Mouse (Mus musculus) brain, adult 2 months (tissue): ENCODE measurements at regions not wholly inside any gene's neighbourhood (a gene's known extent, or its start where the extent isn't known, plus 50 kb on each side); places are given as distances from the start of the nearest gene placed in this dataset.

Source experiments
- DNase-seq: peaks from one replicate; pipeline ENCODE4 v3.0.0; 2011; ENCODE audit warnings: low read depth, low spot score

DNA sequence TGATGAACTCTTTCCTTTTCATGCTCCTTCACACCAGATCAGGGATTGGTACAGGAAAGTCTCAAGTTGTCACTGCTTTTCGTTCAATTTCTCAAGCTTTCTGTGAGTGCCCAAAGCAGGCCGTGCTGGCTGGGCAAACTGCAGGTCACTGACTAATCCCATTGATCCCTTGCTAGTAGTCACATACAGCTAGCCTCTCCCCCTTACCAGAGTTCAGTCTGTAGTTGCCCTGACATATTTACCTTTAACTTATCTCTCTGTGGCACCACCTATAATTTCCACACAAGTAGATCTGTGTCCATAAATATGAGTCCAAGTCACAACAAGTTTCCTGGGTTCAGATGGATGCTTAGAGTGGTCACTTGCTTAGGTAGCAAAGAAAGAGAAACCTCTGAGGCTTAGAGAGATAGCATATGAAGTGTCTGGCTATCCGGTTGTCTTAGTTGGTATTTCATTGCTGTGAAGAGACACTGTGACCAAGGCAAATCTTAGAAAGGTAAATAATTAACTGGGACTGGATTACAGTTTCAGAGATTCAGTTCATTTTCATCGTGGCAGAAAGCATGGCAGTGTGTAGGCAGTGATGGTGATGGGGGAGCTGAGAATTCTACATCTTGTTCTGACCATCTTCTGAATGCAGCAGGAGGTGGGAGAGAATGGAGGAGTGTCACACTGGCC, 362.8 kb upstream of the Pcsk5 start:
- DNase-seq = no peak

DNA sequence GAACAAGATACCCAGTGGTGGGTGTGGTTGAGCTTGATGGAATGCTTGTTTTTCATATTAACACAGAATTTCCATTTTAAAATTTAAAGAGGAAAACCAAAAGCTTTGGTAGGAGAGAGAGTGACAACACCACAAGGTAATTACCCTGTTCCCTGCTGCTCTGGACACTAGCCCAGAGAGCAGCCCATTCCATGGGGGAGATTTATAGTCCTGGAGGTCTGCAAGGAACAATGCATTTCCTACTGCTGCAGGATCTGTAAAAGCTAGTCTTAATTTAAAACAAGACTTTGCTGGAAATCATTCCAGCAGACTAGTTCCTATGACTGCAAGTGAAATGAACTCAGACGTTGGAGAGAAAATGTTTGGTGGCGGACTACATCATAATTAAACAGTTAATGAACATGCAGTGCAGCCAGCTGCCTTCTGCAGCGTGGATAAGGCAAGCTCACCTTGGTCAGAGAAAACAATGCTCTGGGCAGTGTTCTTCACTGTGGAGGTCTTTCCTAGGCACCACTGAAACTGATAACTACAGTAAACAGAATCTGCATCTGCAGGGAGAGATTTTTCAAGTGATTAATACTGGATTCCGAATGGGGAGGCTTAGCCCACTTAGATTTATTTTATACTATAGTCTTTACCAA, 351.8 kb upstream of the Pcsk5 start:
- DNase-seq = peak; percentile 9

DNA sequence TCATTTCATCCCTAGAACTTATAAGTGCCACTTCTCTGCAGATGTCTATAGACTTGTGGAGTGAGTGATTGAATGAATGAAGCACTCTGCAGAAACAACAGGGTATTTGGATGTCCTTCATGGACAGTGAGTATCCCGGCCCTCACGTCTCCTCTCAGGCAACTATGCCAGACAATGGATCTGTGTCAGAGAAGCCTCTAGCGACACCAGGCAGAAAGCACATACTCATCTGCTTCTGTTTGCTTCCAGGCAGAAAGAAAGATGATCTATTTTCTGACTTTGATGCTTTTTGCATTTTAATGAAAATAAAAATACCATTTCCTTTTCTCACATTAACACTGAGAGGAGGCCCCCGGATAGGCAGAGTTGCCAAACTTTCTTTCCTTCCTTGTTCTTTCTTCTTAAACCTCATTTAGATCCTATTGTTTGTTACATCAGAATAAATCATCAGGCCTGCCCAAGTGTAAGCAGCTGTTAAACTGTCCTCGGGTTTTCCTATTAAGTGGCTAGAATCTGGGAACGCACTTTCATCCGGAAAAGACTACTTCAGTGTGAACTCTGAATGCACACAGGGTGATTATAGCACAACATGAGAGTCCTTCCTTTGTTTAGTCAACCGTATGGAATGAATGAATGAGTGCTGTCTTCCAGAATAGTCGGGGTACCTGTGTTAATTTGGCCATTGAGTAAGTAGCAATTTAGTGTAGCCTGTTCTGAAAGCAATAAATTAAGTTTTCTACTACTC, 350.9 kb upstream of the Pcsk5 start:
- peak; percentile 53 for DNase-seq

DNA sequence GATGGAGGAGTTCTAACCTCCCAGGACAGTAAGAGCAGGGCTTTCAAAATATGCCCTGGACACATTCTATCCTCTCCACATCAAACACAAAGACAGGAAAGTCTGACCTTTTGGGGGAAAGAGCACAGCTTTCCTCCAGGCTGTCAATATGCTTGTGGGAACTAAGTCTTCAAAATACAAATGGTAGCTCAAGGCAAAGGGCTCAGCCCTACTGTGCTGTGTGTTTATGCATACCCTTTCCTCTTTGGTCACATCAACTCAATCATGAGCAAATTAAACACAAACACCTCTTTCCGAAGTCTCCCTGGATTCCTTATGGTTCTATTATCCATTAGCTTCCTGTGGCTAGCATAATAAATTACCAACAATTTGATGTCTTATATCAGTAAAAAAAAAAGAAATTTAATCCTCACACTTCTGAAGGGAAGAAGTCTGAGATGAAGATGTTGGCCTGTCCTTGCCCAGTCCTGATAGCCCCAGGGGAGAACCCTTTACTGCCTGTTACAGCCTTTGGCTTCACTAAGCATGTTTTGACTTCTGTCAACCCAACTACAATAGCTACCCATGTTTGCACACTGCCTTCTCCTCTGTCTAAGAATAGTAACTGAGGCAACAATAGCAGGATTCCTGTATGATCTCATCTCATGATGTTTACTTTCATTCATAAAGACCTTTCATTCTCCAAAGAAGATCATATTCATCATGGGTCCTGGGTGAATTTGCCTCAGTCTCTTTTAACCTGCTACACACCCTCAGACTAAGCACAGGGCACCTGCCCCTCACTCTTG, 348.5 kb upstream of the Pcsk5 start:
- no peak for DNase-seq

GRCm38 (mm10) chr19:18185211-18185610, 347.8 kb upstream of the Pcsk5 start:
- no peak for DNase-seq

DNA sequence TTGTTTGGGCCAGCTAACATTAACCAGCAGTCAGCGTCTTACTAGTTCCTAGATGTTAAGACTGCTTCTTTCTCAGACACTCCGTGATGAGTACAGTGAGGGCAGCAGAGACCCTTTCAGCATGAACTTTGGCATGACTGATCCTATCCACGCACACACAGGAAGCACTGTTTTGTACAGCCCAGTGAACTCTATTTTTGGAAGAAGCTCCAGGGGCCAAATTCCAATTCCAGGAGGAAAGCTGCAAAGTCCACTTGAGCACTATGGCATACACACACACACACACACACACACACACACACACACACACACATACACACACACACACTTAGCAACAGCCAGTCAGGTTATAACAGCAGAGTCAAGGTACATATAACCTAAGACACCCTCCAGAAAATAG, 338.8 kb upstream of the Pcsk5 start:
- no peak for DNase-seq

DNA sequence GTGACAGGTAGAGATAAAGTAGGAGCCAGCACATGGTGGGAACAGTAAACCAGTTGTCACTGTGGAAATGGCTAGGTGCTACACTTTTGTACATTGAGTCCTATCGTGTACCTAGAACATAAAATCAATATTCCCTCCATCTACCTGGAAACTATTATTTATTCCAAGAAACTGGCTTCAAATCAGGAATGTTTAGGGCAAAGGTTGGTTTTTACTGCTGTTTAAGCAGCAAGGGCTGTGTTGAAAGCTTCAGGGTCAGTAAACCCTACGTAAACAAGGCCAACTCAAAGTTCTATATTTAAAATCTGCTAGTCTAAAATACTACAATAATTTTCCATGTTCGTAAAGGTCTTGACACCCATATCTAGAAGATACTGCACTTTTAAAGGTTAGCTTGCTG, 309.1 kb upstream of the Pcsk5 start:
- no peak for DNase-seq

- no peak for DNase-seq
Measured at GRCm38 (mm10) chr19:18130936-18131335, 293.5 kb upstream of the Pcsk5 start.

- DNase-seq = no peak
Measured at GRCm38 (mm10) chr19:18128786-18129185, 291.4 kb upstream of the Pcsk5 start.

GRCm38 (mm10) chr19:18106236-18106635, 268.8 kb upstream of the Pcsk5 start:
- DNase-seq = no peak

GRCm38 (mm10) chr19:18104590-18104989, 267.2 kb upstream of the Pcsk5 start:
- no peak for DNase-seq

DNA sequence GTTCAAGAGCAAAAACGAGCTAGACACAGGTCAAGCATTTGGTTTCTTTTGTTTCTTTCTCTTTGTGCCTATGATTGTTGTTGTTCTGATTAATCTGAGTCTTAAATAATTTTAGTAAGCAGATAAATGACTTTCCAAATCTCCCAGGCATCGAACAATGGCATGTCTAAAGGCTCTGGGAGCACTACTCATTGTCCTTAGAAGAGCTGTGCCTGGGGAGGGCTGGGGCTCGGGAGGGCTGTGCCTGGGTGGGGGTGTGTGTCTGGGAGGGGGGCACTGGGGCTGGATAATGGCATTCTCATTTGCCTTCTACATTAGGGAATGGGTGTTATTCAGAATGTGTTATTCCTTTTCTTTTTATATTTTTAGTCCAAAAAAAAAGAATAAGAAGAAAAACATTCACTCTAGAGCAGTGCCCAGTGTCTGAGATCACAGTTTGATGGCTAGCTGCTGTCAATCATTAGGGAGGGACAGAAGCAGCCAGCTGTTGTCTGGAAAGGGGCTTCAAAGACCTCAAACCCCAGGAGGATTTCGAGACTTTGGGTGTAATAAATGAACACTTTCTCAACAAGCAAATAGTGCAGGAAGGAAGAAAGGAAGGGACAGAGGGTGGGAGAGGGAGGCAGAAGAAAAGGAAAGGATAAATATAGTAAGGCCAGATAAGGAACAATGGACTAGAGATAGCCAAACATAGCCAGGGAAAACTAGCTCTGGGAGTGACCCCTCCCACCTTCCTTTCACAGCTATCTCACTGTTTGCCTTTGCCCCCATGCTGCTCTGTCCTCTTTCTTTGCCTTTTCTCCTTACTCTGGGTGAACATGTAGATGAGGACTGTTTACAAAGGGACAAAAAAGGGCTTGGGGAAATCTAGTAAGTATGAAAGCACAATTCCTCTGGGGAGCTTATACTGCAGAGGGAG, 264.2 kb upstream of the Pcsk5 start:
- no peak for DNase-seq

DNA sequence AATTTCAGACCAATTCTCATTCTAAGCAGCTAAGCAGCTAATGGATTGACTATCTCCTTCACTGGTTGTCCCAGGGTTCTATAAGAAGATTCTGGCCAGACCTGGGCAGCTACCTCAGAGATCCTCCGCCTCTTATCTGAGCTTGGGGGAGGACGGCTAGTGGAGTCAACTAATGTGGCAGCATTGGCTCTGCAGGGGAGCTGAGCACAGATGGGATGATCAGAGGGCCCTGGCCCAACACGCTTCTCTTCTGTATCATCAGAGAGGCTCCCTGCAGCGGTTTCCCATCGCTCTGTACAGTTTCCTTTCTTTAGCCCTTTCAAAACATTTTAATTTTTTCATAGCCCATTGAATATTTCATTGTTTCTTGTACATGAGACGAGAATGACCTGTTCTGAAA, 245.9 kb upstream of the Pcsk5 start:
- DNase-seq = peak; percentile 21

DNA sequence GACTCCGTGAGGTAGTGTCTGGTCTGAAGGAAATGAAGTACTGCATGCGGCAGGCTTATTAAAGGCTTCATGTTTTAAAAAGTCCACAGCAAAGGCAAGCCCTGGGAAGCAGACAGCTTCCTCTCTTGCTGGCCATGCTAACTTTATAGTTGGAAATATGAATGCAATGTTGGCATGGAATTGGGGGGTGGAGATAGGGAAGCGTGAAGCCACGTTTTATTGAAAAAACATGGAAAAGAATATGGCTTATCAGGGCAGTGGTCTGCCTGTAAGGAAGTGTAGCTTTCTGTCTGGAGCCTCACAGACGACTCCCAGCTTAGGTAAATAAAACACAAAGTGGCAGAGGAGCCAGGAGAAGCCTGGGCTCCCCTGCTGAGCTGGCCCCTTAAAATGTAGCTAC, 231.5 kb upstream of the Pcsk5 start:
- no peak for DNase-seq

GRCm38 (mm10) chr19:18067855-18068494, 230.5 kb upstream of the Pcsk5 start:
- no peak for DNase-seq

- no peak for DNase-seq
Measured at GRCm38 (mm10) chr19:18057256-18057890, 219.9 kb upstream of the Pcsk5 start.

DNA sequence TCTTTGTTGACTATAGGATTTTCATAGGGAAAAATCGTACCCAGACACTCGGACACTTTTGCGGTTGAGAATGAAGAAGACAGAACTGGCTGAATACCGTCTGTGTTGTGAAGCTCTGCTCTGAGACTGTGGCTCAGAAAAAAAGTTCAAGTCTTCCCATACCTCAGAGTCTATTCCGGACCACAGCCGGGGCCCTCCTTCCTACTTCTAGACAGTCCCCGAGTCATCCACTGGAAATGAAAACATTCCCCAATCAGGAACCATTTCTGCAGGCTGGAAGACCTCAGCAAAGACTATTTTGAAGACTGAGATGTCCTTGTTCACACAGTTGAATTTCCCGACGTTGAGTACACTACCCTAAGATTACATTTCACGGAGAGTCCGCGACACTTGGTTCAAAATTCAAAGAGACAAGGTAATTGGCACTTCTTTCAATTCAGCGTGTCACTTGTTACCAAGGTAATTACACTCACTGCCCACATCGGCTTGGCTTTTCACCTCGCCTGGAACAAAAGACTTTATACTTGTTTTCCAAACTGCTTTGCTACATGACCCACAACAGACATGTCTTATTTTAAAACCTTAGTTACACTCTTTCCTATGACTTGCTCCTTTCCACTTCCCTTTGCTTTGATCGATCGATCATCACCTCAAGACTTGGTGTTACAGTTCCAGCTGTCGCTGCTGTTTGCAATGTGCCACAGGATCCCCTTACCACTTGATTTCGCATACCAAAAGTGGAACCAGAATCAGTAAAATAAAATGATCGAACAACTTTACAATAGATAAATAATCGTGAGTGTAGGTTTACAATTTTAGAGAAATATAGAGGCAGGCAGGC, 219.2 kb upstream of the Pcsk5 start:
- DNase-seq = no peak

- DNase-seq = peak; percentile 24
Measured at GRCm38 (mm10) chr19:18050353-18050752, 212.9 kb upstream of the Pcsk5 start.

- no peak for DNase-seq
Measured at GRCm38 (mm10) chr19:18034225-18034624, 196.8 kb upstream of the Pcsk5 start.
